In the genomic region with DNA sequence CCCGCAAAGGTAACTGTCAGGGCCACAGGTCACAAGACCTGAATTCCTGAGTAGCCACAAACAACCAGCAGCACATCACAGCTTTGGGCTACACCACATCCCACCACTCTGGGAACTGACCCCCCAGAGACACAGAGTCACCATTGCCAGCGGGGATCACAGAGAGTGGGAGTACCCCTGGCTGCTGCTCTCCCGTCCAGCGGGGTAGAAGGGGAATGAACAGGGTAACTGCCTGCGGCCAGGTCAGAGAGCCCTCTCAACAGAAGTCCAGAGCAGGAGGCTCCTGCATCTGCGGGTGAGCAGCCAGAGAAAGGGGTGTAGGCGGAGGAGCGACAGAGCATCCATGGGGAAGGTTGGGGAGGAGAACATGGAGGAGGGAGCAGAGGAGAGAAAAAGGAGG, we compare ENCODE assay signal across 8 mouse cellular contexts. TPM values are rescaled to one million over a fixed set of nuclear protein-coding genes. Genes with fewer than 3 reads are reported as not detected.
A peak's percentile ranks its signal among the peaks of the same experiment; 100 is the strongest.
DNase-seq lines count a peak whose midpoint lies in the region; ATAC-seq lines count a peak whose summit lies in the region.

No protein-coding gene starts in this region.

- H3K27ac ChIP-seq in intestine, embryonic 16.5 days (ENCODE audit: low read length), result peak overlapping the region; percentile 39; the same call in 1 of the 2 replicates
- peak overlapping the region; percentile 82; the same call in 1 of the 2 replicates for H3K27ac ChIP-seq in neural tube, embryonic 14.5 days (ENCODE audit: low read depth, low read length)

- 3% methylated on average over 8 of the region's 8 CpGs for WGBS in intestine, embryonic 16.5 days
- WGBS in neural tube, embryonic 14.5 days, result 12% methylated on average over 8 of the region's 8 CpGs

- peak overlapping the region; percentile 79 for H3K4me2 ChIP-seq in intestine, embryonic 16.5 days (ENCODE audit: low read depth, low read length)
- H3K4me2 ChIP-seq in neural tube, embryonic 14.5 days (ENCODE audit: low read depth, low read length), result peak overlapping the region; percentile 95

- peak; percentile 34 for DNase-seq in adrenal gland, postnatal 14 days
- DNase-seq in adrenal gland, postnatal 36 days, result no peak
- DNase-seq in adrenal gland, adult 18-20 months (ENCODE audit: low spot score in 2 of 2), result no peak

- H3K4me1 ChIP-seq in megakaryocyte, embryonic 14.5 days, result peaks cover 90% of the 10 kb centered on the region
- H3K4me1 ChIP-seq in intestine, embryonic 16.5 days (ENCODE audit: control insufficient read depth, insufficient read depth, low read length), result peaks cover 46% of the 10 kb centered on the region
- H3K4me1 ChIP-seq in neural tube, embryonic 14.5 days (ENCODE audit: control insufficient read depth, insufficient read depth, low read length), result peaks cover 25% of the 10 kb centered on the region

- peaks cover 12% of the 10 kb centered on the region for H3K27me3 ChIP-seq in megakaryocyte, embryonic 14.5 days (replicated peaks)
- peaks cover 33% of the 10 kb centered on the region for H3K27me3 ChIP-seq in intestine, embryonic 16.5 days (replicated peaks; ENCODE audit: control insufficient read depth, insufficient read depth, low read length)
- peaks cover 37% of the 10 kb centered on the region for H3K27me3 ChIP-seq in neural tube, embryonic 14.5 days (ENCODE audit: control insufficient read depth, insufficient read depth, low read length)

- peak overlapping the region; percentile 95 for H3K9ac ChIP-seq in intestine, embryonic 16.5 days (ENCODE audit: low read depth, low read length)
- H3K9ac ChIP-seq in neural tube, embryonic 14.5 days (replicated peaks; ENCODE audit: low read depth, low read length), result peak overlapping the region; percentile 98

- peak overlapping the region; percentile 98 for H3K4me3 ChIP-seq in megakaryocyte, embryonic 14.5 days (replicated peaks)
- peak overlapping the region; percentile 84 for H3K4me3 ChIP-seq in intestine, embryonic 16.5 days (ENCODE audit: low read length)
- peak overlapping the region; percentile 71 for H3K4me3 ChIP-seq in neural tube, embryonic 14.5 days (ENCODE audit: low read depth, low read length)

- H3K9me3 ChIP-seq in megakaryocyte, embryonic 14.5 days, result no peaks in the 10 kb centered on the region
- no peaks in the 10 kb centered on the region for H3K9me3 ChIP-seq in intestine, embryonic 16.5 days (ENCODE audit: control insufficient read depth, low read length)
- H3K9me3 ChIP-seq in neural tube, embryonic 14.5 days (ENCODE audit: control insufficient read depth, low read length), result no peaks in the 10 kb centered on the region

- no peak for ATAC-seq in megakaryocyte, adult 5-6 weeks (ENCODE audit: poor library complexity, severe bottlenecking)
- no peak for ATAC-seq in intestine, embryonic 16.5 days
- no peak for ATAC-seq in neural tube, embryonic 14.5 days (ENCODE audit: low read depth)
- ATAC-seq in megakaryocyte progenitor cell, adult 5-6 weeks (replicated peaks; ENCODE audit: poor library complexity), result no peak

- H3K36me3 ChIP-seq in megakaryocyte, embryonic 14.5 days (replicated peaks; ENCODE audit: low read length), result peaks cover 37% of the 10 kb centered on the region
- H3K36me3 ChIP-seq in intestine, embryonic 16.5 days (ENCODE audit: control insufficient read depth, insufficient read depth, low read length), result no peaks in the 10 kb centered on the region; the same call in 1 of the 2 replicates
- peaks cover 6% of the 10 kb centered on the region; the same call in 1 of the 2 replicates for H3K36me3 ChIP-seq in neural tube, embryonic 14.5 days (ENCODE audit: control insufficient read depth, insufficient read depth, low read length)

RNA-seq across cellular contexts. Expression of a gene that starts 0.7 kb away (rescaled TPM):
- total RNA-seq in adrenal gland, postnatal 14 days (2021), result 0.98 and 1.5 TPM in 2 replicates
- total RNA-seq in adrenal gland, postnatal 36 days (2021), result 1 to 10 TPM; 1.2 to 1.3 TPM
- polyA plus RNA-seq in megakaryocyte, embryonic 14.5 days (2012; ENCODE audit: insufficient read depth, low replicate concordance), result 2.7 and 4.5 TPM in 2 replicates
- 0.18 and 0.29 TPM in 2 replicates for total RNA-seq in megakaryocyte, adult 5-6 weeks (2015)
- total RNA-seq in megakaryocyte, adult 5-6 weeks (2017), result 0.26 and 0.77 TPM in 2 replicates
- 0.68 and 0.69 TPM in 2 replicates for polyA plus RNA-seq in intestine, embryonic 16.5 days (2015; fragmentation: Nextera tagmentation; extraction: Ambion mirVana)
- 2.2 and 2.3 TPM in 2 replicates for polyA plus RNA-seq in neural tube, embryonic 14.5 days (2014; fragmentation: Nextera tagmentation; extraction: Ambion mirVana)
- 1 to 10 TPM; 1.0 to 2.2 TPM for total RNA-seq in adrenal gland, adult 18-20 months (2021)
- 0.15 TPM in 2 replicates for total RNA-seq in megakaryocyte progenitor cell, adult 5-6 weeks (2015)
- 0.25 and 1.3 TPM in 2 replicates for total RNA-seq in megakaryocyte progenitor cell, adult 5-6 weeks (2017)

RNA-seq across cellular contexts. Expression of a gene that starts 4.9 kb away (rescaled TPM):
- total RNA-seq in adrenal gland, postnatal 14 days (2021), result 75.8 and 82.8 TPM in 2 replicates
- total RNA-seq in adrenal gland, postnatal 36 days (2021), result 100 to 1,000 TPM; 104 to 118 TPM
- 418 and 597 TPM in 2 replicates for polyA plus RNA-seq in megakaryocyte, embryonic 14.5 days (2012; ENCODE audit: insufficient read depth, low replicate concordance)
- total RNA-seq in megakaryocyte, adult 5-6 weeks (2015), result 118 and 121 TPM in 2 replicates
- 92.1 and 134 TPM in 2 replicates for total RNA-seq in megakaryocyte, adult 5-6 weeks (2017)
- 105 and 116 TPM in 2 replicates for polyA plus RNA-seq in intestine, embryonic 16.5 days (2015; fragmentation: Nextera tagmentation; extraction: Ambion mirVana)
- polyA plus RNA-seq in neural tube, embryonic 14.5 days (2014; fragmentation: Nextera tagmentation; extraction: Ambion mirVana), result 253 and 265 TPM in 2 replicates
- total RNA-seq in adrenal gland, adult 18-20 months (2021), result 100 to 1,000 TPM in 1 of 2 experiments, 10 to 100 TPM in 1; 92.0 to 107 TPM
- total RNA-seq in megakaryocyte progenitor cell, adult 5-6 weeks (2015), result 72.3 and 78.7 TPM in 2 replicates
- total RNA-seq in megakaryocyte progenitor cell, adult 5-6 weeks (2017), result 35.1 and 50.7 TPM in 2 replicates

RNA-seq across cellular contexts. Expression of a gene that starts 5.4 kb away (rescaled TPM):
- not detected in 2 replicates for total RNA-seq in adrenal gland, postnatal 14 days (2021)
- total RNA-seq in adrenal gland, postnatal 36 days (2021), result not detected
- polyA plus RNA-seq in megakaryocyte, embryonic 14.5 days (2012; ENCODE audit: insufficient read depth, low replicate concordance), result not detected in 2 replicates
- total RNA-seq in megakaryocyte, adult 5-6 weeks (2015), result not detected in 2 replicates
- total RNA-seq in megakaryocyte, adult 5-6 weeks (2017), result not detected in 2 replicates
- polyA plus RNA-seq in intestine, embryonic 16.5 days (2015; fragmentation: Nextera tagmentation; extraction: Ambion mirVana), result 2.1 and 7.8 TPM in 2 replicates
- 5.9 and 9.1 TPM in 2 replicates for polyA plus RNA-seq in neural tube, embryonic 14.5 days (2014; fragmentation: Nextera tagmentation; extraction: Ambion mirVana)
- total RNA-seq in adrenal gland, adult 18-20 months (2021), result not detected
- not detected in 2 replicates for total RNA-seq in megakaryocyte progenitor cell, adult 5-6 weeks (2015)
- not detected in 2 replicates for total RNA-seq in megakaryocyte progenitor cell, adult 5-6 weeks (2017)

RNA-seq across cellular contexts. Expression of a gene that starts 7.4 kb away (rescaled TPM):
- 32.0 and 38.4 TPM in 2 replicates for total RNA-seq in adrenal gland, postnatal 14 days (2021)
- 10 to 100 TPM; 39.7 to 50.6 TPM for total RNA-seq in adrenal gland, postnatal 36 days (2021)
- 32.2 and 85.7 TPM in 2 replicates for polyA plus RNA-seq in megakaryocyte, embryonic 14.5 days (2012; ENCODE audit: insufficient read depth, low replicate concordance)
- 12.0 and 13.6 TPM in 2 replicates for total RNA-seq in megakaryocyte, adult 5-6 weeks (2015)
- 17.5 and 18.0 TPM in 2 replicates for total RNA-seq in megakaryocyte, adult 5-6 weeks (2017)
- 34.1 and 37.2 TPM in 2 replicates for polyA plus RNA-seq in intestine, embryonic 16.5 days (2015; fragmentation: Nextera tagmentation; extraction: Ambion mirVana)
- 33.2 and 38.7 TPM in 2 replicates for polyA plus RNA-seq in neural tube, embryonic 14.5 days (2014; fragmentation: Nextera tagmentation; extraction: Ambion mirVana)
- 10 to 100 TPM; 32.7 to 40.7 TPM for total RNA-seq in adrenal gland, adult 18-20 months (2021)
- 13.9 and 14.4 TPM in 2 replicates for total RNA-seq in megakaryocyte progenitor cell, adult 5-6 weeks (2015)
- 22.1 and 24.8 TPM in 2 replicates for total RNA-seq in megakaryocyte progenitor cell, adult 5-6 weeks (2017)

RNA-seq across cellular contexts. Expression of a gene that starts 10.8 kb away (rescaled TPM):
- total RNA-seq in adrenal gland, postnatal 14 days (2021), result 5.9 and 6.9 TPM in 2 replicates
- 1 to 10 TPM; 3.0 to 4.1 TPM for total RNA-seq in adrenal gland, postnatal 36 days (2021)
- polyA plus RNA-seq in megakaryocyte, embryonic 14.5 days (2012; ENCODE audit: insufficient read depth, low replicate concordance), result 89.7 and 142 TPM in 2 replicates
- 36.7 and 38.7 TPM in 2 replicates for total RNA-seq in megakaryocyte, adult 5-6 weeks (2015)
- total RNA-seq in megakaryocyte, adult 5-6 weeks (2017), result 59.2 and 67.8 TPM in 2 replicates
- polyA plus RNA-seq in intestine, embryonic 16.5 days (2015; fragmentation: Nextera tagmentation; extraction: Ambion mirVana), result 19.4 and 22.1 TPM in 2 replicates
- polyA plus RNA-seq in neural tube, embryonic 14.5 days (2014; fragmentation: Nextera tagmentation; extraction: Ambion mirVana), result 3.3 and 5.1 TPM in 2 replicates
- total RNA-seq in adrenal gland, adult 18-20 months (2021), result 1 to 10 TPM; 3.6 to 4.3 TPM
- total RNA-seq in megakaryocyte progenitor cell, adult 5-6 weeks (2015), result 19.9 and 21.6 TPM in 2 replicates
- 31.0 and 32.2 TPM in 2 replicates for total RNA-seq in megakaryocyte progenitor cell, adult 5-6 weeks (2017)
